Mouse (Mus musculus): ENCODE data around the gene Lpxn.

DNA sequence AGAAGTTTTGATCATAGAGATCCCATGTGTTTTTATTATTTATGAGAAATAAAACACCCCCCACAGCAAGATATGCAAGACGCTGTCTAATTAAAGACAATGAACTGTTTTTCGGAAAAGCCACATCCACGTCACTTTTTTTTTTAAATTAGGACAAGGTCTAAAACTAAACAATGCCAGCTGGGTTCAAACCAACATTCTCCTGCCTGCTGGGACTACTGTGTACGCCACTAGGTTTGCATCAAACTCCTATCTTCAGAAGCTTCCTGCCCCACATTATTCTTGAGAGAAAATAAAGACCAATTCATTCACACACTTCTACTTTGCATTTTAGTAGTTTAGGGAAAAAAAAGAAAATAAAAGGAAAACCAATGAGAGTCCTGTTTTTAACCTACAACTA is 8.3 kb upstream of the Lpxn start:
- no peak for TF ChIP-seq CTCF (IDR thresholded peaks at IDR 0.05; ENCODE audit: low read depth, low read length)
- TF ChIP-seq POLR2A (IDR thresholded peaks at IDR 0.05; ENCODE audit: insufficient read depth, low read length), result no peak
- TF ChIP-seq EP300 (IDR thresholded peaks at IDR 0.05; ENCODE audit: insufficient read depth, low read depth, low read length), result no peak
